Mouse (Mus musculus) testis, postnatal 10 days (tissue): Measurements from ENCODE around the gene 9930022D16Rik.

Source experiments
- DNase-seq: peaks from one replicate; pipeline ENCODE4 v3.0.0; 2021; ENCODE audit warnings: low spot score

The 9930022D16Rik gene

DNA sequence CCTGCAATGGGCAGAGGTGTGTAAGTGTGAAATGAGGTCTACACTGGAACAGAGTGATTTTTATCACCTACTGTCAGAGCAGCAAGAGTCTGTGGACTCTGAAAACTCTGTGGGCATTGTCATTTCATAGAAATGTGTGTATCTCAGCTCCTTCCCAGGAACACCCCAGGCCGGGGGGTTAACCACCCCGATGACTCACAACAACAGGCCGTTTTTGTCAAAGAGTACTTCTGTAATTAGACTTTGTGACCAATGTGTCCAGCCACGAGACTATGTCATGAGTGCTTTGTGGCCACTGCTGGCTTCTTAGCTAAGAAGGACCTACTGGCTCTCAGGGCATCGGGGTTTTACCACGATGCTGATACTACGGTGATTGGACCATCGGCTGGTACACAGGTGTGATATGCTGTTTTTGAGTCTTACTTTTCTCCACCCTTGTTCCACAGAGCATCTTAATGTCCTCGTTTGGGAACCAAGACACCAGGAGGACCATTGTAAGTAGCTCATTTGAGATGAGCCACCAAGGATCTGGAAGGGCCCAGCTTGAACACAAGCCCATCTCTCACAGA lies 3.8 kb downstream of the 9930022D16Rik start:
- no peak for DNase-seq

DNA sequence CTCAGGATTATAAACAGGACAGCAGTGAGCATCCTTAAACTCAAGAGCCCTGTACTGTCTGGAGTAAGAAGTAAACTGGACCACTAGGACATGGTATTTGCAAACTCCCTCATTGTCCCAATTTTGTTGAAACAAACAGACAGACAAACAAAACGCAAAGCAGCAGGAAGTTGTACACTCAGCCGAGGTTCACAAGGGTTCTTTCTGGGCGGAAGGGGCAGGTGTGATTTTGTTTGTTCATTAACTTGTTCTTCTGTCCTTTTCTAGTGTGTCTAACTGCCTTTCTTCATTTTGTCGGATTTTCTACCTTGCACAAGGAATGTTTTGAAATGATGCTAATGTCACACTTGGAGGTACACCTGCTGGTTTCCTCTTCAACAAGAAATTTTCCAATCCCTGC lies 5.7 kb downstream of the 9930022D16Rik start:
- no peak for DNase-seq

DNA sequence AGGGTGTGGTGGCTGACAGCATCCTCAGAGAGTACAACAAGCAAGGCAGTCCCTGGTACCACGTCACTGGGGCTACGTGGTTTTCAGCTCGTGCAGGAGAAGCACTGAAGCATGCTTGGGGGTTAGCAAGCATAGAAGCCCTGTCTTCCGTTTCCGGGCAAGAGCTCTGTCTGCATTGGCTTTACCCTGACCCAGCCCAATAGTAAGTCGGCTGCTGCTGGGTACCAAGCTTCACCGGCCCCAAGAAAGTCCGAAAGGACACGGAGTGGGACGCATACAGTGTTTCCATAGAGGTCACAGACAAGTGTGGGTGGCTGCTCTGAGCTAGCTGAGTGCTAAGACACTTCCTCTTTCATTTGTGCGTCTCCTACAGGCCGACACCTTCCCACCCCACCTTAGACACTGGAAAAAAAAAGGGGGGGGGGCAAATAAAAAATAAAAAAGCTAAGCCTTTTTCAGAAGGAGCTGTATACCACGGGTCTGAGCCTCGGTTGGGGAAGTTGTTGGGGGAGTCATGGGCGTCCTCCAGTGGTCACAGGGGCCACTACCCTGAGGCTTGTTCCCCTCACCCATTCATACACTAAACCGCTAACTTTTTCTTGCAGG lies 6.3 kb downstream of the 9930022D16Rik start:
- DNase-seq, result no peak

- no peak for DNase-seq
Measured at GRCm38 (mm10) chr11:109420567-109420962, 6.8 kb downstream of the 9930022D16Rik start.

GRCm38 (mm10) chr11:109421205-109421604 lies 7.5 kb downstream of the 9930022D16Rik start:
- DNase-seq, result no peak

- DNase-seq, result no peak
Measured at GRCm38 (mm10) chr11:109422263-109422662, 8.5 kb downstream of the 9930022D16Rik start.

GRCm38 (mm10) chr11:109423294-109423693 lies 9.6 kb downstream of the 9930022D16Rik start:
- DNase-seq, result peak; percentile 55

- peak; percentile 100 for DNase-seq
Measured at GRCm38 (mm10) chr11:109425392-109426271, 11.9 kb downstream of the 9930022D16Rik start, which contains the start of gene Amz2. Gene Amz2 (plus strand): TSS chr11:109425946.

DNA sequence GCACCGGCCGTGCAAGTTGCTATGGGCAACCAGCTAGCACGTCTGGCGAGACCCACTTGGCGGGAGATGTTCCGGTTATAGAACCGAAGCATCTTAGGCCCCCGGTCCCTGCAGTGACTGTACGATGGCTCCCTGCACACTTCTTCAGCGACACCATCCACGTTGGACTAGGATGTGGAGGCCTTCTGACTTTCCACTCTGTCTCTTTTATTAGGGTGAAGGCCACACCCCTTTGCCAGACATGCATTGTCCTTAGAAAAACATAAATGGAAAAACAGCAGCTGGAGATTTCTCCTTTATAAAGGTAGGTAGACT lies 12.5 kb downstream of the 9930022D16Rik start:
- DNase-seq, result no peak

GRCm38 (mm10) chr11:109427353-109427752 lies 13.6 kb downstream of the 9930022D16Rik start:
- DNase-seq, result no peak

DNA sequence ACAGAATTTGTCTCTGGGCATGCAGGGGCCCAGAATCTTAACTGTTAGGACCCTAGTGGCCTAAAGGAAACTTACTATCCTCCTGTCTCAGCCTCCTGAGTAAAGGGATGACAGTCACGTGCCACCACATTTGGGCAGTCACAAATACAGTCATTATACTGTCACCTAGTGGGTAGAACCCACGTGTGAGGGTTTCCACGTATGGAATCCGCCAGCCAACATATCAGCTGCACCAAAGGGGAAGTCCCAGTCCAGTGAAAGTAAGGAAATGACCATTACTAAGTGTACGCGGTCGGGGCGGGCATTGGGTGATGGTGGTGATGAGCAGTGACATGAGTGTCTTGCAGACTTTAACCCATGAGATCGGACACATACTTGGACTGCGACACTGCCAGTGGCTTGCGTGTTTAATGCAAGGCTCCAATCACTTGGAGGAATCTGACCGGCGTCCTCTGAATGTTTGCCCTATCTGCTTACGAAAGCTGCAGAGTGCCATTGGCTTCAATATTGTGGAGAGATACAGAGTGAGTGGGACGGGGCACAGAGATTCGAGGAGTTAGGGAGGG lies 20.6 kb downstream of the 9930022D16Rik start:
- no peak for DNase-seq

GRCm38 (mm10) chr11:109436889-109437288 lies 23.2 kb downstream of the 9930022D16Rik start:
- no peak for DNase-seq

DNA sequence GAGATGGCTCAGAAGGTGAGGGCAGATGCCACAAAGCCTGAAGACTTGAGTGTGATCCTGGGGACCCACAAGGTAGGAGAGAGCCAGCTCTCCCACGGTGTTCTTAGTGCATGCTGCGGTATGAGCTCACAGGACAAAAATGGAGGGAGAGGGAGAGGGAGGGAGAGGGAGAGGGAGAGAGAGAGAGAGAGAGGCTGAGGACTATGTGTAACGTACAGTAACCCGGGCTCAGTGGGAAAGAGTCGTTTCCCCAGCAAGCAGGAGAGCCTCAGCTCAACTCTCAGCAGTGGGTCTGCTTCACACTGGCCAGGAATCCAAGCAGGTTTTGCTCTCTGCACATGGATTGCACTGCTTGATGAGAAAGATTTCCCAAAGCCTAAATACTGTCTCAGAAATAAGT lies 25.5 kb downstream of the 9930022D16Rik start:
- no peak for DNase-seq

GRCm38 (mm10) chr11:109439829-109440340 lies 26.2 kb downstream of the 9930022D16Rik start:
- peak; percentile 75 for DNase-seq

- DNase-seq, result no peak
Measured at GRCm38 (mm10) chr11:109440641-109441040, 26.9 kb downstream of the 9930022D16Rik start.

- DNase-seq, result peak; percentile 55
Measured at GRCm38 (mm10) chr11:109441119-109441518, 27.4 kb downstream of the 9930022D16Rik start.

DNA sequence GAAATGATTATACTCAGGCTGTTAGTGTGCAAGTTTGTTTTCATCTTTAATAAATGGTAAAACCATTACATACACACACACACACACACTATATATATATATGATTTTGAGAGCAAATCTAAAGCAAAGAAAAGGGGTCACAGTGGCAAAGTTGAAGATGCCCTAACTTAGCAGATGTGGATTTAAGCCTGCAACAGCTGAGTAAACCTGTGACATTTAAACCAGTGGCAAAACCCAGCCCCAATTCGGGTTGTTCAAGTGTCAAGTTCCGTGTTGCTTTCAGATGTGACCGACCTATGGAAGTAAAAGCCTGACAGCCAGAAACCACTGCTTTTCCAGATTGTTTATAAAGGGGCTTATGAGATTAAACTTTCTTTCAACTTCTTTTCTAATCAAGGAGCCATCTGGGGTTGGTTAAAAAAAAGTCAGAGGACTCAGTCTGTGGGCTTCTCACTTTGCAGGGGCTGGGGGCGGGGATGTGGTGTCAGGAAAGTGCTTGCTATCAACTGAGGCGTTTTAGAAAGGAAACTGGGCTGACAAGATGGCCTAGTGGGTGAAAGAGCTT lies 28.5 kb downstream of the 9930022D16Rik start:
- no peak for DNase-seq

DNA sequence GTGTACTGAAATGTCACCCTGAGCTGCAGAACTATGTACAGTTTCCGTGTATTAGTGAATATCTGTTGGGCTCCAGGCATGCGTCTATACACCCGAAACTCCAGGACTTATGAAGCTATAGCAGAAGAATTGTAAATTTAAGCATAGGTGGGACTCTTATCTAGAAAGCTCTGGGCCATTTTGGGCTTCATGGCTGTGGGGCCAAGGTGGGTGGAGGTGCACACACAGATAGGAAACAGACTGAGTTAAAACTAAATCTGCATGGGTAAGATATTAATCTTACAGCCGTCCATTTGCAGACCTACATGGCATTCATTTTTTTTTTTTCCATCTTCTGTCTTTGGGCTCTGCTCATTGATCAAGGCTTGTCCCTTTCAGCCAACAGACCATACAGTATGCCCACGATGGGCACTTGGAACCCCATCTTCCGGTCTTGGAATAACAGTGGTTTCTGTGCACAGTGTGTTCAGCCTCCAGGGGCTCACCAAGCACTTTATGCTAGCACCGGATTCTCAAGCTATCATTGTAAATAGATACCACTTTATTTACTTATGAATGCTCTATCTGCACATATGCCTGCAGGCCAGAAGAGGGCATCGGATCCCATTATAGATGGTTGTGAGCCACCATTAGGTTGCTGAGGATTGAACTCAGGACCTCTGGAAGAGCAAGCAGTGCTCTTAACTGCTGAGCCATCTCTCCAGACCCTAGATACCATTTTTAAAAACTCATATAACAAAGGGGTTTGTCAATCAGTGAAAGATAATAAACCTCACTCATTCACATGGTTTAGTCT lies 29.9 kb downstream of the 9930022D16Rik start:
- DNase-seq, result no peak

DNA sequence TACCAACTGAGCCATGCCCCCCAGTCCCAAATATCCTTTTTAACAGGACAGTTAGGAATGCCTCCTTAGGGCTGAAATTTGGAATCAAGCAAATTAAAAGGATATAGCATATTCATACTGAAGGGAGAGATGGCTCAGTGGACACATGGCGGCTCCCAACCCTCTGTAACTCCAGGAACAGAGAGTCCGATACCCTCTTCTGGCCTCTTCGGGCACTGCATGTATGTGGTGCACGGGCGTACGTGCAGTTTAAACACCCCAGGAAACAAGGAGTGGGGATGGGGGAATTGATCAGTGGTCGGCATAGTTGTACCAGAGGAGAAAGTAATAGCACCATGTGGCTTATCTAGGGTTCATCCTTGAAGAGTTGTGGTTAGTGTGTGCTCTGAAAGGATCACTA lies 30.9 kb downstream of the 9930022D16Rik start:
- DNase-seq, result peak; percentile 62

GRCm38 (mm10) chr11:109445438-109446035 lies 31.8 kb downstream of the 9930022D16Rik start:
- peak; percentile 59 for DNase-seq

GRCm38 (mm10) chr11:109451169-109451568 lies 37.5 kb downstream of the 9930022D16Rik start:
- DNase-seq, result no peak
